Mouse (Mus musculus) thymus, postnatal 36 days (tissue): ENCODE results near the gene Smg6.

Experiments used
- DNase-seq, 2 experiments: peaks; one replicate each; pipeline ENCODE4 v3.0.0; 2022; ENCODE audit warnings: mixed read lengths in 2 of 2

Gene Smg6

DNA sequence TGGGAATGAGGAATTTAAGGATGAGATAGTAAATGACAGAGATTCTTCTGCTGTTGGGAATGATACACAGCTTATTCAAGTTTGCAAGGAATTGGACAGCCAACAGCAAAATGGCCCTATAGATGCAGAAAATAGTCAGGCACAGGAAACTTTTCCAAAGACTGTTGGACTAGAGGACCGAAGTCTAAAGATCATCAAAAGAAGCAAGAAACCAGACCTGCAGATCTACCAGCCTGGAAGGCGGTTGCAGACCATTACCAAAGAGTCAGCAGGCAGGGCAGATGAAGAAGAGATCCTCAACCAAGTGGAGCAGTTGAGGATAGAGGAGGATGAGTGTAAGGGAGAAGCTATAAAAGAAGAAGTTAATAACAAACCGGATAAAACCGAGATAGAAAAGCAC lies 3.5 kb downstream of the Smg6 start:
- no peak for DNase-seq

DNA sequence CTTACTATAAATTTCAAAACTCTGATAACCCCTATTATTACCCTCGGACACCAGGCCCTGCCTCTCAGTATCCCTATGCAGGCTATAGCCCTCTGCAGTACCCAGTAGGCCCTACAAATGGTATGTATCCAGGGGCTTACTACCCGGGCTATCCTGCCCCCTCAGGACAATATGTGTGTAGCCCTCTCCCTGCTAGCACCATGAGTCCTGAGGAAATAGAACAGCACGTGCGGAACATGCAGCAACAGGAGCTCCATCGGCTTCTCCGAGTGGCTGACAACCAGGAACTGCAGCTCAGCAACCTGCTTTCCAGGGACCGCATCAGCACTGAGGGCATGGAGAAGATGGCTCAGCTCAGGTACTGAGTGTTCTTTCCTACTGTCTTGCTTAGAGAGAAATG lies 4.8 kb downstream of the Smg6 start:
- DNase-seq, result no peak

GRCm38 (mm10) chr11:74946348-74946747 lies 20.7 kb downstream of the Smg6 start:
- no peak for DNase-seq

DNA sequence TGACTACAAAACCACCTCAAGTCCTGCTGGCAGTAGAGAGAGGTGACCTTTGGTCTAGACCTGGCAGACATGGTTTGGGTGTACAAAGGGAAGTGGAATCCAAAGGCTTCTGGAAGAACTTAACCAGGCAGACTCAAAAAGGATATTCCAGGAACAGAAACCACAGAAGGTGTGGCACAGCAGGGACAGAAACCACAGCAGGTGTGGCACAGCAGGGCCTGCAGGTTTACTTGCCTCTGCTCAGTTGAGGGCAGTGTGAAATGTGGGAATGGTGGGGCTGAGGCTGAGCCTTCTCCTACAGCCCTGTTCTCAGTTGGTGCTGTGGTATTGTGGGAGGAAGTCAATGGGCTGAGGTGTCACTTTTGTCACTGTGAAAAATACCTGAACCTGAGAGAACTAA lies 29.3 kb downstream of the Smg6 start:
- DNase-seq, result peak; percentile 3 to 8

GRCm38 (mm10) chr11:74956006-74956405 lies 30.4 kb downstream of the Smg6 start:
- DNase-seq, result no peak

GRCm38 (mm10) chr11:74957600-74957999 lies 32.0 kb downstream of the Smg6 start:
- no peak for DNase-seq

GRCm38 (mm10) chr11:74959501-74959900 lies 33.9 kb downstream of the Smg6 start:
- DNase-seq, result no peak

GRCm38 (mm10) chr11:74960031-74960551 lies 34.5 kb downstream of the Smg6 start:
- DNase-seq, result peak in 1 of 2 experiments; percentile 9

- DNase-seq, result no peak
Measured at GRCm38 (mm10) chr11:74961953-74962352, 36.3 kb downstream of the Smg6 start.

GRCm38 (mm10) chr11:74962846-74963407 lies 37.3 kb downstream of the Smg6 start:
- DNase-seq, result no peak

DNA sequence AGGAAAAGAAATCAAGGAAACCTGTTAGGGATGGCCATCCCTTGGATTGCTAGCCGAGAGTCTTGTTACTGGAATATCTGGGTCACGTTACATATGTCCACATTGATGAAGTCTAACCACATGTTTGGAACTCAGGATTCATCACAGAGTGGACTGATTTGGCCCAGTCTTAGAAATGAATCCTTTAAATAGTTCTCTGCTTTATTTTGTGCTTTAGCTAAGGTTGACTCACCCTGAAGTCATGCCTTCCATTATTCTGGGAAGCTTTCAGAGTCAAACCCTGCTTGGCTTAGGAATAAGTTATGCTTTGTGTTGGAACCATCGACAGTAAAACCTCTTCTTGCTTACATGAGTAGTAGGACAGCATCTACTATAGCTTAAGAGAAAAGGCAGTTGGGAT lies 39.9 kb downstream of the Smg6 start:
- no peak for DNase-seq

DNA sequence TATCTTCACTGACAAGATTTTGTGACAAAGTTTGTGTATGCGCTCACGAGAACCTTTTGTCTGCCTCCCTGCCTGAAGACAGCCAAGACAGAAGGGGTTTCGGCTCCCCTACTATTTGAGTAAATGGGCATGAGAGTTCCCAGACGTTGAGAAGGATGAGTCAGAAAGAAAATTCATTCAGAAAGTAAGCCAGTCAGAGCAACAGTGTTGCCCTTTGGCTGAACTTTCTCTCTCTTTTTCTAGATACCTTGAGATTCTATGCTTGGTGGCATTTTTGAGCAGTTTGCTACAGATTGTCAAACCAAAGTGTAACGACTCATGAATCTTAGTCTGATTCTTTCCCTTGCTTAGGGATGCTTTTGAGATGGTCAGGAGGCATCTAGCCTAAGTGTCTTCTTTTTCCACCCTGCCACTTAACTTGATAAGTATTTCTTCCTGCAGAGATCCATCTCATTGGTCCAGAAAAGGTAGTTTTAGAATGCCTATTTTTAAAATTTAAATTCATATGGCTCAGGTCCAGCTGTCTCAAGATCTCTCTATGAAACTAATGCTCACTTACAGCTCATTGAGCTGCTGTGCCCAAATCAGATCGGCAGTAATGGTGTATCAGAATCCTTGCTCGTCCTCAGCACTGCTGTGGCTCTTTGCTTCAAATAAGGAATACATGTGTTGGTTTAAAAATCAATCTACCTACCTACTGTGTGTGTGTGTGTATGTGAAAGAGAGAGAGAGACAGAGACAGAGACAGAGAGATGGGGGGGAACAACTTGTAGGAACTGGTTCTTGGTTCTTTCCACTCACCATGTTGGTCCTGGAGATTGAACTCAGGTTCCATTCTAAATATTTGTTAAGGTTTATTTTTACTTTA lies 47.9 kb downstream of the Smg6 start:
- no peak for DNase-seq

- DNase-seq, result no peak
Measured at GRCm38 (mm10) chr11:74974615-74975014, 49.0 kb downstream of the Smg6 start.

DNA sequence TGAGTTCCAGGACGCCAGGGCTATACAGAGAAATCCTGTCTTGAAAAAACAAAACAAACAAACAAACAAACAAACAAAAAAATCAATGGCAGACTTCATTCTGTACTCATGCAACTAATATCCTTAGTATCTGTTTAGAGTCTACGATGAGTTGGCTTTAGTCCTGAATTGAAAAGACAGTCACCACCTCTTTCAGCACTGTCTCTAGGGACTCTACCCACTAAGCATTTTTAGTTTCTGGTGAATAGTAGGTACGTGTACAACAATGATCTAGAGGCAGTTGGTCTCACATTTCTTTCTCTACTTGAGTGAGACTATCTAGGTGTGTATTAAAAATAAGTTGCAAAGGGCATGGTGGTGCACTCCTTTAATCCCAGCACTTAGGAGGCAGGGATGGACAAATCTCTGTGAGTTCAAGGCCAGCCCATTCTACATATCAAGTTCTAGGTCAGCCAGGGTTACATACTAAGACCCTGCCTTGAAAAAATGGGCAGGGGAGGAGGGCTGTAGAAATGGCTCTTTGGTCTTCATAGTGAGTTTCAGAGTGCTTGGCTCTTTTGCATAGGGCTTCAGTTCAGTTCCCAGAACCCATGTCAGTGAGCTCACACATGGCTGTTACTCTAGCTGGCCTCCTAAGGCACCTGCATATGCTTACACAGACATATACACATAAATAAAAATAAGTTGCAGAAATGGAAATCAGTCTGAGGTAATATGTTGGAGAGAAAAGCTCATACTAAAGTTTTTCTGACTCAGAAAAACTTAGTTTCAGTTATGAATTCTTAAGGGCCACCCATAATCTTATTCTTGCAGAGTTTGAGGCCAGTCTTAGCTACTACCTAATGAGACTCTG lies 51.4 kb downstream of the Smg6 start:
- no peak for DNase-seq

DNA sequence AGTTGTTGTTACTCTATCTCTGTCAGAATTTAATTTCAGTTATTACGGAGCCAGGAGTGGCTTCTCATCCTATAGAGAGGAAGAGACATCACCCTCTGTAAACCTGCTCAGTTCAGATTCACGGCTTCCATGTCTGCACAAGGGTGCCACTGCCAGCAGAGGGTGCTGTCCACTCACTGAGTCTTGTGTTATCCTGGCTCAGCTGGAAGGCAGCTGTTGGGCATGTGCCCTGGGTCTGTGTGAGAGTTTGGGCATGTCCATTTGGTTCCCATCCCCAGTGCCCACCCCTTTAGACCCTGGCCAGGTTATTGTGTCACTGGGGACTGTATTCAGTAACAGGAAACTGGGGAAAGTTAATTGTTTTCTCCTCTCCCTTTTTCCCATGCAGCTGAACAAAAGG lies 55.8 kb downstream of the Smg6 start:
- DNase-seq, result peak; percentile 72 to 75

GRCm38 (mm10) chr11:74982241-74982640 lies 56.6 kb downstream of the Smg6 start:
- DNase-seq, result no peak

- DNase-seq, result no peak
Measured at GRCm38 (mm10) chr11:74988162-74988561, 62.5 kb downstream of the Smg6 start.

DNA sequence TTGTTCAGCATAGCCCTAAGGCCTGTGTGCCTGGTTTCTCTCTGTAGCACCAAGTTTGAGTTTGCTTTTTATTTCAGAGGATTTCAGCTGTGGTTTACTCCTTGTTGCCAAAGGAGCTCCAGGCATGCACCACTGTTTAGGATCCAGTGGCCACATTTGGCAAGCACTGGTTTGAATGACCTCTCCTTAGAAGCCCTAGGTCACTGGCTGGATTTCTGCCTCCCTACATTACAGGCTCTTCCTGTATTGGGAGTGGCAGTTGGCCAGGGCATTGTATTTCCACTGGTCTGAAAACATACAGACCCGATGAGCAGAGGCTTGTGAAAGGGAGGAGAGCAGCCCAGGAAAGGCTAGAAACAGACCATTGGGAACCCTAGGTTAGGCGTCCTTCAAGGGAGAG lies 63.4 kb downstream of the Smg6 start:
- no peak for DNase-seq

GRCm38 (mm10) chr11:74990501-74990900 lies 64.9 kb downstream of the Smg6 start:
- DNase-seq, result no peak

DNA sequence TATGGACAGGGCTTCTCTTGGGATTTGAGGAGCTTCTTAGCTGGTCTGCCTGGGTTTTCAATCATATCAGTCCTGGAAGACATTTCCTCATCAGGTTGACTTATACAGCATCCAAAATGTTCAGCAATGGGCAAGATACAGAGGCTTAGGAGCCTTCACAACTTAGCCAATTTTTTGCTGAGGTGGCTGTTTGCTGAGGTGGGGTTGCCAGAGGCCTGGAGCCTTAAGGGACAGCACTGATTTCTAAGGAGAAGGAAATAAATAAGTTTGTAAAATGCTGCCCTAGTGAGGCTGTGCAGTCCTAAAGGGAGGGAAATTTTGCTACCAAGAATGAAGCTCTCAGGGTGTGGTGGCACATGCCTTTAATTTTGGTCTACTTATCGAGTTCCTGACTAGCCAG lies 65.7 kb downstream of the Smg6 start:
- no peak for DNase-seq

GRCm38 (mm10) chr11:74992427-74992987 lies 66.9 kb downstream of the Smg6 start:
- no peak for DNase-seq

- no peak for DNase-seq
Measured at GRCm38 (mm10) chr11:74994141-74994540, 68.5 kb downstream of the Smg6 start.

- no peak for DNase-seq
Measured at GRCm38 (mm10) chr11:74994856-74995255, 69.2 kb downstream of the Smg6 start.
